Mouse (Mus musculus) ES-Bruce4 (cell line): ENCODE measurements around the gene Arntl2.

Experiments used
- EP300 ChIP-seq: IDR thresholded peaks from 2 replicates; pipeline ENCODE4 v1.6.1; 2011; ENCODE audit warnings: low read depth, low read length; ENCODE audit not compliant: insufficient read depth
- POLR2A ChIP-seq: IDR thresholded peaks from one replicate; pipeline ENCODE4 v1.8.1; 2011; ENCODE audit warnings: low read length; ENCODE audit not compliant: insufficient read depth

GRCm38 (mm10) chr6:146881896-146882770 is 86.3 kb downstream of the Arntl2 start:
- TF ChIP-seq EP300, result no peak
- TF ChIP-seq POLR2A, result no peak
